Comparison of ENCODE assay signal across 17 mouse cellular contexts in the genomic region with DNA sequence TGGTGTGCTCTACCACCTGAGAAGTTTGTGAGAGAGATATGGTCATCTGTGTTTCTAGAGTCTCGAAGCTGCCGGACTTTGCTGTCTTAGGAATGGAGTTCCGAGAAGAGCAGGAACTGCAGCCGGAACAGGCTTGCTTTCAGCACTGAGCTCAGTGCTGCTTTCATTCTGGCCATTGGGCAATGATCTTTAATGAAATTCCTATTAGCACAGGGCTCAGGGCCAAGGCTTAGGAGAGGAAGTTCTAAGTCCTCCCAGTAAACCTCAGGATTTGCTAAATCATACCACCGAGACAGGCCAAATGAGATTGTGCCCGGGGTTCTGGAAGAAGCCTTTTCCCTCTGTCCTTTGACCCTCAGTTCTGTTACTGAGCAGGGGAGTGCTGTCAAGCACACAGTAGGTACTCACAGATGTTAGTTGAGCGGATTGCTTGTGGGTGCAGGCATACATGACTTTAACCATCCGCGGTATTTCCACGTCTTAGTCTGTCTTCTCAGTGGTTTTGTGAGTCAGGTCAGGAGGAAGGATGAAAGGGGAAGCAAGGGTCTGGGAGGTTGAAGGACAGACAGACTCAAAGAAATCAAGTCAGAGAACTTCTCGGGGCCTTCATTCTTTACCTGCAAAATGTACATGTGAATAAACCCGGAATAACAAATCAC. TPM values are rescaled to one million over a fixed set of nuclear protein-coding genes. Genes with fewer than 3 reads are reported as not detected.
DNase-seq lines count a peak whose midpoint lies in the region; ATAC-seq and TF ChIP-seq lines count a peak whose summit lies in the region.
"Had no signal": no experiment of that assay in that cellular context is flagged by ENCODE, and none has a peak within 500 bp of the region (broad histone marks: within the 10 kb centered on the region; RNA-seq: fewer than 3 reads in every experiment).

No protein-coding gene starts in this region.

- 0 out of 2 replicates have a peak, but pooled peaks cover 2% of the 10 kb centered on the region for H3K4me1 ChIP-seq in testis, adult 2 months (ENCODE audit: control insufficient read depth, insufficient read depth, low read length)
- H3K4me1 ChIP-seq: midbrain, embryonic 12.5 days had no signal

- H3K27ac ChIP-seq in testis, adult 2 months (ENCODE audit: control insufficient read depth, insufficient read depth, low read depth, low read length), result peak overlapping the region; percentile 29
- H3K27ac ChIP-seq: midbrain, embryonic 12.5 days had no signal

- no peak for ATAC-seq in frontal cortex, adult (ENCODE audit: low TSS enrichment)
- ATAC-seq: forebrain, embryonic 14.5 days had no signal

- DNase-seq in kidney, adult 18-20 months, result peak; percentile 13
- no peak for DNase-seq in kidney, postnatal 10 days
- DNase-seq in testis, postnatal 10 days (ENCODE audit: low spot score), result no peak
- DNase-seq in lung, postnatal 14 days, result peak; percentile 40
- no peak for DNase-seq in spleen, postnatal 36 days (ENCODE audit: low spot score in 2 of 2)
- no peak for DNase-seq in cerebellum, adult 8-10 months
- DNase-seq: adrenal gland, adult 2 months; B cell, adult 2 months; cerebellum, postnatal 10 days; heart, postnatal 4 days; lung, embryonic 14.5 days; right cerebral cortex, postnatal 14 days; thymus, postnatal 4 days had no signal

- H3K27me3 ChIP-seq in testis, adult 2 months (ENCODE audit: control insufficient read depth, insufficient read depth, low read length), result no peaks in the 10 kb centered on the region
- H3K27me3 ChIP-seq: midbrain, embryonic 12.5 days had no signal

- TF ChIP-seq CTCF in testis, adult 2 months (IDR thresholded peaks at IDR 0.05; ENCODE audit: control insufficient read depth, insufficient read depth, insufficient replicate concordance, low read depth, low read length), result no peak

- no peak overlapping the region for H3K4me3 ChIP-seq in testis, adult 2 months (ENCODE audit: control insufficient read depth, low read depth, low read length)
- H3K4me3 ChIP-seq: midbrain, embryonic 12.5 days had no signal

- TF ChIP-seq POLR2A in testis, adult 2 months (IDR thresholded peaks at IDR 0.05; ENCODE audit: control insufficient read depth, low read depth, low read length), result no peak

- no peaks in the 10 kb centered on the region for H3K36me3 ChIP-seq in testis, adult 2 months (ENCODE audit: control insufficient read depth, insufficient read depth, low read length)

RNA-seq across cellular contexts. Expression of gene Agpat4, which starts 16.6 kb away (rescaled TPM):
- 10.8 and 18.4 TPM in 2 replicates for polyA plus RNA-seq in testis, adult 2 months (2012; rRNA removed)

Comparison
In these comparisons a context has a peak if more than half of its experiments do, and no peak if none do; other contexts are left out.
1. DNase-seq: peak in kidney, adult 18-20 months (single experiment) and lung, postnatal 14 days (single experiment); none in kidney, postnatal 10 days (single experiment), testis, postnatal 10 days (single experiment), spleen, postnatal 36 days (0 of 2) and cerebellum, adult 8-10 months (single experiment).